Mouse (Mus musculus) testis, adult 2 months (tissue): ENCODE results near the gene Srsy. TPM values are rescaled to one million over a fixed set of nuclear protein-coding genes. Genes with fewer than 3 reads are reported as not detected.
"Not testable (repeated sequence)": the region's sequence is repeated elsewhere in the genome, so short reads cannot be mapped to it uniquely, and the experiment has no call there.

Source experiments
- H3K27ac ChIP-seq: fragments of 200-500 bp; 2 replicates; pipeline ENCODE4 v1.5.1; 2012; ENCODE audit warnings: low read depth, low read length; ENCODE audit not compliant: control insufficient read depth, insufficient read depth
- H3K27me3 ChIP-seq: fragments of 200-500 bp; 2 replicates; pipeline ENCODE4 v1.6.1; 2012; ENCODE audit warnings: mild to moderate bottlenecking, low read length, moderate library complexity; ENCODE audit not compliant: control insufficient read depth, insufficient read depth
- H3K36me3 ChIP-seq: fragments of 200-500 bp; 2 replicates; pipeline ENCODE4 v1.6.1; 2012; ENCODE audit warnings: mild to moderate bottlenecking, low read length; ENCODE audit not compliant: control insufficient read depth, insufficient read depth
- H3K4me1 ChIP-seq: fragments of 200-500 bp; 2 replicates; pipeline ENCODE4 v1.6.1; 2012; ENCODE audit warnings: low read length; ENCODE audit not compliant: control insufficient read depth, insufficient read depth
- H3K4me3 ChIP-seq: fragments of 200-500 bp; 2 replicates; pipeline ENCODE4 v1.5.1; 2012; ENCODE audit warnings: low read depth, mild to moderate bottlenecking, low read length, moderate library complexity, mixed read lengths; ENCODE audit not compliant: control insufficient read depth
- polyA plus RNA-seq: library from polyadenylated mRNA; depleted of rRNA; stranded (reverse); fragments of >200 nt; gene quantifications from 2 replicates; pipeline ENCODE4 v1.2.3, GENCODE M21; 2012; rRNA removed

Gene Srsy
- polyA plus RNA-seq: not detected in 2 replicates

- H3K4me3 ChIP-seq, H3K36me3 ChIP-seq, H3K27me3 ChIP-seq, H3K27ac ChIP-seq, H3K4me1 ChIP-seq: not testable (repeated sequence)
Observed at GRCm38 (mm10) chrY:17937230-17937629, at the start of gene Srsy. Gene Srsy (minus strand): TSS chrY:17937330.

Other genes with a start within 250 kb of the Srsy start
- gene Gm21904, start 91.1 kb downstream of the Srsy start, polyA plus RNA-seq: not detected in 2 replicates
- gene Gm20772, start 62.6 kb downstream of the Srsy start, polyA plus RNA-seq: not detected in 2 replicates
- gene Gm20831, start 62.6 kb downstream of the Srsy start, polyA plus RNA-seq: 2.1 and 2.5 TPM in 2 replicates
- not detected in 2 replicates for gene Gm21764, start 124.5 kb upstream of the Srsy start, polyA plus RNA-seq
- gene Ssty1, start 151.8 kb upstream of the Srsy start, polyA plus RNA-seq: not detected in 2 replicates